Mouse (Mus musculus): ENCODE data around the gene Hist1h2ag.

- no peak for TF ChIP-seq CTCF (IDR thresholded peaks at IDR 0.05; ENCODE audit: borderline replicate concordance, insufficient read depth, low read depth, low read length)
- no peak for TF ChIP-seq POLR2A (IDR thresholded peaks at IDR 0.05; ENCODE audit: borderline replicate concordance, insufficient read depth, low read length)
Measured at GRCm38 (mm10) chr13:22019934-22020835, 22.6 kb downstream of the Hist1h2ag start.
